Mouse (Mus musculus) brain, embryonic 14.5 days (tissue): ENCODE results near the gene Zfp385b.

ENCODE experiments used
- CTCF ChIP-seq: fragments of 200-500 bp; IDR thresholded peaks from 2 replicates; pipeline ENCODE4 v1.5.1; 2012; ENCODE audit warnings: inconsistent platforms, mild to moderate bottlenecking, moderate library complexity, borderline replicate concordance; ENCODE audit not compliant: insufficient read depth, insufficient read length; ENCODE audit errors: extremely low read depth
- POLR2A ChIP-seq: fragments of 200-500 bp; IDR thresholded peaks from 2 replicates; pipeline ENCODE4 v1.6.1; 2012; ENCODE audit warnings: mild to moderate bottlenecking, inconsistent platforms, borderline replicate concordance; ENCODE audit not compliant: poor library complexity, insufficient read depth, insufficient read length, severe bottlenecking; ENCODE audit errors: extremely low read depth

DNA sequence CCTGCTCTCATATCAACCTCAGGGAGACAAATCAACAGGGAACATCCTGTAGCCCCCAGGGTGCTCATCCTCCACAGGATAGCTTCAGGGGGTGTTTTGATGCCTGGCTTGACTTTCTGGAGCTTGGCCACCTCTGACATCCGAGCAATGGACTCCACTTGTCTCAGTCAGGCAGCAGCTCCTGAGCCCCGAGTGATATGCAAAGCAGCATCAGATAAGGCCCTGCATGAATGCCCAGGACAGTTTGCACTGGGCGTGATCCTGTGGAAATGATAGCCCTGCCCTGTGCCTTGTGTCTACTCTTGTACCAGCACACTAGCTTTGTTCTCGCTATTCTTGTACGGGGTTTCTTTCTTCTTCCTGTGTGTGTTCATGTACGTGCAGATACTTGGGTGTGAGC is 303.8 kb downstream of the Zfp385b start:
- TF ChIP-seq CTCF (no peak), POLR2A (no peak)
